Mouse (Mus musculus) olfactory bulb, adult 2 months (tissue): ENCODE data around the gene Jph4.

Source experiments
- CTCF ChIP-seq: fragments of 200-500 bp; IDR thresholded peaks from 2 replicates; pipeline ENCODE4 v1.5.1; 2012; ENCODE audit warnings: low read depth, mild to moderate bottlenecking, low read length, moderate library complexity; ENCODE audit not compliant: insufficient read depth
- POLR2A ChIP-seq: fragments of 200-500 bp; IDR thresholded peaks from 2 replicates; pipeline ENCODE4 v1.6.1; 2012; ENCODE audit warnings: mild to moderate bottlenecking, low read depth, low read length, moderate library complexity; ENCODE audit not compliant: insufficient read depth

GRCm38 (mm10) chr14:55161098-55161634 lies 44.4 kb upstream of the Jph4 start:
- TF ChIP-seq CTCF (peak; percentile 55), POLR2A (no peak)
